Mouse (Mus musculus): Measurements from ENCODE around the gene Arhgef18. TPM values are rescaled to one million over a fixed set of nuclear protein-coding genes. Genes with fewer than 3 reads are reported as not detected.

Gene Arhgef18
- 10 to 100 TPM; 38.6 to 45.6 (median 41.8) TPM for total RNA-seq (2022)

DNA sequence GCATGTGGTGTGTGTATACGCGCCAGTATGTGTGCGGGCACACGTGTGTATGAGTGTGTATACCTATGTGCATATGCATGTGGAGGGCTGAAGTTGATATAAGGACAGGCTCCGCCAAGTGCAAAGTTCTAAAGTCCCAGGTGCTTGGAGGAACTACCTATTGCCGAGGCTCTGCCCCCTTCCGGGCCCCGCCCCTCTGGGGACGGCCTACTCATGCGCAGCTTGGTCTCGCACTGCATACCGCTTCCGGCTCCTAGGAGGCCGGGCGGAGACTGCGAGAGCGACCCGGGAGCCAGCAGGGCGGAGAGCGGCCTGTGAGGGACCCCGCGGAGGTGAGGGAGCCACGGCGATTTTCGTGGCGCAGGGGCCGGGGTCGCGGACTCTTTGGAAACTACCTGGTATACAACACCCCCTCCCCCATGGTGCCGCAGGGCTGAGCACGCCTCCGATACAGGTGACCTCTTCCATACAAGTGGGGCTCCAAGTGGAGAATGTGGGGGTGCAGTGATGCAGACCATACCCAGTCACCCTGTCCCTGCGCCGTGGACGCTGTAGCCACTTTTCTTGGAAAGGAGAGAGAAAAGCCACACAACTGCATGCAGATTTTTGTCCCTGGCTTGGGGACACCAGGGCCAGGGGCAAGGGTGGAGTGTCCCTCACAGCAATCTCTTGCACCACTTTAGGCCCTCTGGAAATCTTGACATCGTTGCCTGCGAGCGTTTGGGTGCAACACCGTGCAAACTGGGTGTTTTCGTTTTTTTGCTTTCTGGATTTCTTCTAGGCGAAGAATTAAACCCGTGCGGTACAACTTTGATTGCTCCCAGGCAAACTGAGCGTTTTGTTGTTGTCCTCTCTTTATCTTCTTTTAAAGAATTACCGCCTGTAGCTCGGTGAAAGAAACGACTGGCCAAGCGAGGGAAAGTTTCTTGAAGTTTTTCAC lies at the start of gene Arhgef18:
Gene Arhgef18, plus strand, starts transcription at position 236 of the 940 bp plus-strand sequence.
- peak; percentile 63 to 81 for DNase-seq (ENCODE audit: low spot score in 2 of 2)

- DNase-seq (ENCODE audit: low spot score in 2 of 2) = no peak
Measured at GRCm38 (mm10) chr8:3345337-3345736, 47.5 kb upstream of the Arhgef18 start.

DNA sequence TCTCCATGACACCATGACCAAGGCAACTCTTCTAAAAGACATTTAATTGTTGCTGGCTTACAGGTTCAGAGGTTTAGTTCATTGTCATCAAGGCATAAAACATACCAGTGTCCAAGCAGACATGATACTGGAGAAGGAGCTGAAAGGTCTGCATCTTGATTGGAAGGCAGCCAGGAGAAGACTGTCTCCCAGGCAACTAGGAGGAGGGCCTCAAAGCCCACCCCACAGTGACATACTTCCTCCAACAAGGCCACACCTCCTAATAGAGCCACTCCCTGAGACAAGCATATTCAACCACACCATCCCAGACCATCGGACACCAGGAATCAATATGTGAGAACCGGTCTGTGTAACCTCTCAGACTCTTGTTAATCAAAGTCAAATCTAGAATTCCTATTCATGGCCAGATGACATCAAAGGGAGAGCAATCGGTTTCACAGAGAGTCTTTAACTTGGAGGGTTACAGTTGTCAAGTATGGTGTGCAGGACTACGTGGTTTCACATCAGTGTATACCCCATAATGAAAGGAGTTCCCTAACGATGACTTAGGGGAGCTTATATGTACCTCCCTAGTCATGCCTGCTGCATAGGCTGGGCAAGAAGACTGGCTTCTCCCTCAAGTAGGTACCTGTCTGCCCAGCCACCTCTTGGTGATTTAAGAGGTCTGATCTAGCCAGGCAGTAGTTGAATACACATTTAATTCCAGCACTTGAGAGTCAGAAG lies 46.0 kb upstream of the Arhgef18 start:
- no peak for DNase-seq (ENCODE audit: low spot score in 2 of 2)

DNA sequence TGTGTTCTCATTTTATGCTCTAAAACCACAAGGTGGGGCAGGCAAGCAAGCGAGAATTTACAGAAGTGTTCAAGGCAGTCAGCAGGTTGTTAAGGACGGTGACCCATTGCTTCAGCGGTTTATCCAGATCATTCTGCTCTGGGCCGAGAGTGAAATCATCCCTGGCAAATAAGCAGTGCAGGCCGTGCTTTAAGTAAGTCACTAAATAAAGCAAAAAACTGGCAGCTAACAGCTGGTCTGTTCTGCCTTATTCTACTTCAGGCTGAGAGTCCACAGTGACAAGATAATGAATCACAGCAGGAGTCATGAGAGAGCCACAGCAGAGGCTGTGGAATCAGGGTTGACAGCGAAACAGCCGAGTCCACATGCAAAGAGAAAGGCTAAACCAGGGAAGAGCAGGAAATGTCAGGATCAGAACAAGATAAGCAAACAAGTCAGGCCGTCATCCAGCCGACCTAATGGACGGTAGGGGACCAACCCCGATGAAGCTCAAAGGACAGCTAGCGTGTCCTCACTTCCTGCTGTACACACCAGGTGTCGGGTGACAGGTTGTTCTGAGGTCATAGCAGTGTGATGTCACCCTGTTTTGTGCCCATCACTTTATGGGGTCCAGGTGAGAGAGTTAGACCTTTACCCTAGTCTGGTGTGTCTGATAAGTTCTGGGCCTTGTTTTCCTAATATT lies 44.5 kb upstream of the Arhgef18 start:
- peak in 1 of 2 experiments; percentile 15 for DNase-seq (ENCODE audit: low spot score in 2 of 2)

DNA sequence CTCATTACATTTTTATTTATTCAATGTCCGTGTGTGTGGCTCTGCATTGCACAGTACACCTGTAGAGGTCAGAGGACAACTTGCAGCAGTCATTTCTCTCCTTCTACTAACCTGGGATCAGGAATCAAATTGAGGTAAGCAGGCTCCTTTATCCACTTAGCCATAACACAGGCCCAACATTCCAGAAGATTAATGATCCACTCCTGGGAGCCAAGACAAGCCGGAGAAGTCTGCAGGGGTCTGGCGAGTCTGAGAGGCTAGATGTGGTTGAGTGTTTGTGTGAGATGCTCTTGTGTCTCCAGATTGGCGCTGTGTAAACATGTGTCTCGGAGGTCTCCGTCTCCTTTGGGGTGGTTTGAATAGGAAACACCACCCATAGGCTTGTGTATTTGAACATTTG lies 42.1 kb upstream of the Arhgef18 start:
- DNase-seq (ENCODE audit: low spot score in 2 of 2) = no peak

DNA sequence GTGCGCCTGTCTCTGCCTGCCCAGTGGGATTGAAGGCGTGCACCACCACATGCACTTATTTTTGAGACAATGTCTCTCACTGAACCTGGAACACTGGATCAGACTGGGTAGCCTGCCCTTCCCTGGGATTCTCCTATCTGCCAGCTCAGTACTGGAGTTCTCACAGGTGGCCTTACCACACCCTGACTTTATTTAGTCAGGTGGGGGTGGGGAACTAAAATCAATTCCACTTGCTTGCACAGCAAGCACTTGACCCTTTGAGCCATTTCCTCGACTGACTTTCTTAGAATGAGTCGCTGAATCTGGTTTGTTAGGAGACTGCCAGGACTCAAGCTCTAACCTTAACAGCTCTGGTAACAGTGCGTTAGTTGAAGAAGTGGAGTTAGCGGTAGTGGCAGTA lies 40.1 kb upstream of the Arhgef18 start:
- no peak for DNase-seq (ENCODE audit: low spot score in 2 of 2)

DNA sequence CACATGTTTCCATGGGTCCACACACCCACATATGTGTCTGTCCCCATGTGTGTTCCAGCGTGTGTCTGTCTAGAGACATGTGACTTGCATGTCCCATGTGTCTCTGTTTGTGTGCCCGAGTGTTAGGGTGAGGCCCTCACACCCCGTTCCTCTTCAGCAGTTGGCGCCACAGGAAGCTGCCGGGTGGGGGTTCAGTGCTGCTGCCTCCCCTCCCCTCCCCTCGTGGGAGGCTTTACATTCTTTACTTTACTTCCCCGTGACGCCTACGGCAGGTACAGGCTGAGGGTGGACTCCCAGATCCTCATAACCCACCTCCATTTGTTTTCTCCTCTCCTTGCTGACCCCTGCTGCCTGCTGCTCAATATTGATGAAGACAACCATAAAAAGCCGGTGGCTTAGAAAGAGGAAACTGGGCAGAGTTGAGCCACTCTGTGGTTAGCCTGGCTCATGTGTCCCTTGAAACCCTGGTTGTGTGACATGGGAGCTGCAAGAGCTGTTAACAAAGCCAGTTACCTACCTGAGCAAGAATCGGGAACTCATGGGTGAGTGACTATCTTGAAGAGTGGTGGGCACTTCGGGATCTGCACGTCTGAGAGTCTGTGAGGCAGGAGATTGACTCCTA lies 39.5 kb upstream of the Arhgef18 start, which contains the start of gene A430078G23Rik:
Gene A430078G23Rik, plus strand, starts transcription at position 227 of the 622 bp plus-strand sequence.
- no peak for DNase-seq (ENCODE audit: low spot score in 2 of 2)

DNA sequence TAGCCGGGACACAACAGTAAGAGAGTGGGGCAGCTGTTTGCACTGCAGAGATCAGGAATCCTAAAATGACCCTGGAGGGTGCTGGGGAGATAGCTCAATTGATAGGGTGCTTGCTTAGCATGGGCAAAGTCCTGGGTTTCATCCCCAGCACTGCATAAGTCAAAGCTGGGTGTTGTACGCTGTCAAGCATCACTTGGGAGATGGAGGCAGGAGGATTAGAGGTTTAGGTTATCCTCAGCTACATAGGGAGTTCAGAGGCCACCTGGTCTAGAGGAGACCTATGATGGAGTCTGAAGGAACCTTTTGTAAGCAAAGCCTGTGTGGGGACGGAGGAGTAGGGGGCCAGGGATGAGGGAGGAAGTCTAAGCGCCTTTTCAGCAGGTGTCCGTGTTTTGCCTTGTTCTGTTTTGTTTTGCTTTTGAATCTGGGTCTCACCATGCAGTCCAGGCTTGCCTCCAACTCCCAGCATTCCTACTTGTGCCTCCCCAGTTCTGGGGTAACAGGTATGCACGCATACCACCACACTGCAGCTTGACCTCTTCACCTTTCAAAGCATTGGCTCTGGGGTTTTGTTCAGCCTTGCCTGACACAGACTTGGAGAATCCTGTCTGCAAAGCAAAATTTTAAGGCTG lies 38.9 kb upstream of the Arhgef18 start:
- no peak for DNase-seq (ENCODE audit: low spot score in 2 of 2)

GRCm38 (mm10) chr8:3354443-3354812 lies 38.4 kb upstream of the Arhgef18 start:
- DNase-seq (ENCODE audit: low spot score in 2 of 2) = no peak

GRCm38 (mm10) chr8:3355586-3355985 lies 37.2 kb upstream of the Arhgef18 start:
- DNase-seq (ENCODE audit: low spot score in 2 of 2) = no peak

DNA sequence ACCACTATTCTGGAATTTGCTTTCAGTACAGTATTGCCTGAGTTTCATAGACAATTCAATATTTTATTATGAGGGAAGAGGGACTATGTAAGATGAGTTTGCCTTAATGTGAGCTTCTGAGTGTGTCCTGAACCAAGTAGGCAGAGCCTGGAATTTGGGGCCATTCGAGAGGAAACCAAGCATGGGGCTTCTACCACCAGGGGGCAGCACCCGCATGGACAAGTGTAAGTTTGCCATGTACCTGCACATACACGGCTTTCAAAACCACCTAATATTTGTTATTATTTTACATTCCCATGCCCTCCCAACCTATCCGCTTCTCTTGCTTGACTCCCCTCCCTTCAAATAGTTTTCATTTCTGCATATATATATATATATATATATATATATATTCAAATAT lies 34.7 kb upstream of the Arhgef18 start:
- DNase-seq (ENCODE audit: low spot score in 2 of 2) = peak; percentile 25 to 82

DNA sequence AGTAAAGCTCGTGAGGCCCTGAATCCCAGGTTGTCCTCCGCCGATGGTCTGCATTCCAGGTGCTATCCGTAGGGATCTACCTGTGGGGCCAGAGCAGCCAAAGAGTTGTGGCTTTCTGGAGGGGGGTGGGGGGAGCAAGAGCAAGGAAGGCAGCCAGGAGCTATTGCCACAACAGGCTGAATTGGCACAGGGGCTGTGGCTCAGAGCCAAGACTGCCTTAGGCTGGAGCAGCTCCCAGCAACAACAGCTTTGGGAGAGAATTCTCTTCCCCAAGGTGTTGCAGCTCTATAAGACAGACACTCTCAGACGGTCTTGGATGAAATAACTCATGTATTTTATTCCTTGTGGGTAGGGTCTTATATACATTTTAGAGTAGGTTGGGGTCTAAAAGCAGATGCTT lies 25.7 kb upstream of the Arhgef18 start:
- no peak for DNase-seq (ENCODE audit: low spot score in 2 of 2)

DNA sequence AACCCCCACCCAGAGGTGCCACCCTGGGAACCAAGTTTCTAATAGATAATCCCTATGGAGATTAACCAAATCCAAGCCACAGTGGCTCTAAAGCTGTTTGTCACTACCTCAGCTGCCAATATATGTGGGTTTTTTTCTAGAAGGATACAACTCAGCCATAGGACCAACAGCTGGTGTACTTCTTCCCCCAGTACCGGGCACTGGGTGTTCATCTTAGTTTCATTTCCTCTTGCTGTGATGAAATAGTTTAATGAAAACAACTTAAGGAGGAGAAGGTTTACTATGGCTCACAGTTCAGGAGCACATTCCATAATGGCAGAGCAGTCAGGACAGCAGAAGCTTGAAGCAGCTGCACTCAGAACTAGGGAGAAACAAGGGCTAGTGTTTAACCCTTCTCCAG lies 24.7 kb upstream of the Arhgef18 start:
- DNase-seq (ENCODE audit: low spot score in 2 of 2) = no peak

- DNase-seq (ENCODE audit: low spot score in 2 of 2) = no peak
Measured at GRCm38 (mm10) chr8:3375748-3376147, 17.1 kb upstream of the Arhgef18 start.

DNA sequence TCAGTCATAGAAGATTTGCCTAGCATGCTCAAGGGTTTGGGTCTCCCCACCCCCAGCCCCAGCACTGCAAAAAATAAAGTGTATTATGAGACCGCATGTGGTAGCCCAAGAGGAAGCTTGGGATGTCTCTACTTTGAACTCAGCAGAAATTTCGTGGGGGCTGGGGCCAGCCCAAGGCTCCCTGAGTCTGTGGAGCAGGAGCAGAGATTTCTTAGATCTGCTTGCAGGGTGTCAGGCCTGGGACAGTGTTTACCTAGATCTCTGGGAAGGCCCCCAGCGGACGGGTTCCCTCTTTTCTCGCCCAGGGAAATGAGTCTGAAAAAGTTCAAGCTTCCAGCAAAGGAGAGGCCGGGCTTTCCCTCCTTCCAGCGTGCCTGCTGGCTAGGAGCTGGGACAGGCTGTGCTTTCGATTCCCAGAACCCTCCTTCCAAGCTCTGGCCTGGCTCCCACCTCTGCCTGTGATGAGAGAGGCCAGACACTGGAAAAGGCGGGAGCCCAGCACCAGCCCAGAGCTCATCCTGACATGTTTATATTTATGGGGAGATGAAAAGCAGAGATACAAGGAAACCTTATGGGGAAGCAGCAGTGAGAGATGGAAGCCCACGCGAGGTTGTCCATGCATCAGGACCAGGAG lies 16.0 kb upstream of the Arhgef18 start:
- DNase-seq (ENCODE audit: low spot score in 2 of 2) = no peak

GRCm38 (mm10) chr8:3387286-3387685 lies 5.5 kb upstream of the Arhgef18 start:
- DNase-seq (ENCODE audit: low spot score in 2 of 2) = peak in 1 of 2 experiments; percentile 32

- DNase-seq (ENCODE audit: low spot score in 2 of 2) = no peak
Measured at GRCm38 (mm10) chr8:3388591-3389338, 4.0 kb upstream of the Arhgef18 start.

GRCm38 (mm10) chr8:3389506-3389905 lies 3.3 kb upstream of the Arhgef18 start:
- DNase-seq (ENCODE audit: low spot score in 2 of 2) = no peak

DNA sequence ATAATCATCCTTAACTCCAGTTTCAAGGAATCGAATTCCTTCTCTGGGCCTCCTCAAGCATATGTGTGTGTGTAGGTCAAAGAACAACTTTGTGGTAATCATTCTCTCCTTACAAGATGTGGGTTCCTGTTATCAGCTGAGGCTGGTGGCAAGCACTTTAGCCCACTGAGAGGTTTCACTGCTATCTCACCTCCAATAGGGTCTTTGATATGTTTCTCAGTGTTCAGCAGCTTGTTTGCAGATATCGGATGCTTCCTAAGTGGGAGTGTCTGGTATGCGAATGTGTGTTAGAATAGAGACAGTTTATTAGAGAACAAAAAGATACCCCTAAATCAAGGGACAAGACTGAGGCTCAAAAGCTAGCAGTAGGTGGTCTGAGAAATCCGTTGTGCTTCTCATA lies 513 bp upstream of the Arhgef18 start:
- no peak for DNase-seq (ENCODE audit: low spot score in 2 of 2)

DNA sequence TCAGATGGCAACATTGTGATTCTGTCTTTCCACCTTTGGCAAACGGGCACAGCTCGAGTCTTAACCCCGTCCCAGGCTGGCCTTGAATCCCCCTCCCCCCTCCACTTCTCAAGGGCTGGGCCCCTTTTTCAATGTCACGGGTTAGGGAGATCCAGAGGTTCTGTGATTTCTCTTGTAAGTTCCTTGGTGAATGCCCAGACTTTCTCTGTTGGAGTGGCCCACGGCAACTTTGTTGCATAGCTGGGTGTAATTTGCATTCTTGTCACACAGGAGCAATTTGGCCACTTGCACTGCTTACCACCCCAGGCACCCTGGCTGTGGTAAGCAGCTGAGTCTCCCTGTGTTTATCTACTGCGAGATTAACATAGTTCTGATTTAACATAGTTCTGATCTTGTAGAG lies 1.8 kb downstream of the Arhgef18 start:
- DNase-seq (ENCODE audit: low spot score in 2 of 2) = no peak
